Mouse (Mus musculus): ENCODE measurements around the gene Uba2.
"Not testable (repeated sequence)": the region's sequence is repeated elsewhere in the genome, so short reads cannot be mapped to it uniquely, and the experiment has no call there.

The Uba2 gene

GRCm38 (mm10) chr7:34167766-34168469, 1.5 kb downstream of the Uba2 start:
- CTCF ChIA-PET: interaction anchor here (0.8 kb wide), 1 partner anchor 46 kb away, joined by 4 read pairs; no protein-coding TSS in a partner anchor

DNA sequence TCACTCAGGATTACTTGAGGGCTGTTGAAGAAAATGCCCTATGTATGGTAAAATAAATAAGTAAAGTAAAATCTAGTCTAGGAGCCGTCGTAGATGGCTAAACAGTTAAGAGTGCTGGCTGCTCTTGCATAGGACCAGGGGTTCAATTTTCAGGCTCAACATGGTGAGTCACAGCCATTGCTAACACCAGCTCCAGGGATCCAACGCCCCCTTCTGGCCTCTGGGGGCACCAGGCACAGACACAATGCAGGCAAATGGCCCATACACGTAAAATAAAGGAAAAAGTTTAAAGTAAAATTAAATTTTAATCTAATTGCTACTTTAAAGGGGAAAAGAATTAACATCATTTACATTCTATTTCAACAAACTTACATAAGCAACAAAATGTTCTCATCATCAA, 2.5 kb downstream of the Uba2 start:
- CTCF ChIA-PET: no interaction called here

DNA sequence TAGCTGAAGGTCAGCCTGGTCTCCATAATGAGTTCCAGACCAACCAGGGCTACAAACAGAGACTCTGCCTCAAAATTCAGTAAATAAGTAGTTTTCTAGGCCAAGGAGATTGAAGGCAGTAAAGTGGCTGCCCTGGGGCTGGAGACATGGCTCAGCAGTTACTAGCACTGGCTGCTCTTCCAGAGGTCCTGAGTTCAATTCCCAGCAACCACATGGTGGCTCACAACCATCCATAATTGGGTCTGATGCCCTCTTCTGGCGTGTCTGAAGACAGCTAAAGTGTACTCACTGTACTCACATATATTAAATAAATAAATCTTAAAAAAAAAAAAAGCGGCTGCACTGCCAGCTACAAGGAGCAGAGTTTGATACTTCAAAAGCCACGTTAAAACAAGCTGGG, 3.4 kb downstream of the Uba2 start:
- CTCF ChIA-PET: no interaction called here

DNA sequence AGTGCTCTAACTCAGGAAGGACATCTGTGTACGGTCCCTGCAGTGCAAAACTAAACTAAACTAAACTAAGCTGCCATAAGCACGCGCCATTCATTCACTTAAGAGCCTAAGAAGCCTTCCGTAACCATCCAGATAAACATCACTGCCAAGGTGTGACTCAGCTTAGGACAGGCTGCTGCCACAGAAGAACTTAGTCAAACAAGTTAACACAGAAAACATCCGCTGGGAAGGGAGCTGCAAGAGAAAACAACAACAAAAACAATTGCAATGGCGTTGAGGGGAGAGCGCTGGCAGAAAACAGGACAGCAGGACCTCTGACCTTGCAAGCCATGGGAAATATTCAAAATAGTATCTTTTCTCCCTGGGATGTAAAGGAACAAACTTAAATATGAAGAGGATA, 4.7 kb downstream of the Uba2 start:
- CTCF ChIA-PET: interaction anchor here (0.6 kb wide), 1 partner anchor 9 kb away, joined by 5 read pairs; no protein-coding TSS in a partner anchor

DNA sequence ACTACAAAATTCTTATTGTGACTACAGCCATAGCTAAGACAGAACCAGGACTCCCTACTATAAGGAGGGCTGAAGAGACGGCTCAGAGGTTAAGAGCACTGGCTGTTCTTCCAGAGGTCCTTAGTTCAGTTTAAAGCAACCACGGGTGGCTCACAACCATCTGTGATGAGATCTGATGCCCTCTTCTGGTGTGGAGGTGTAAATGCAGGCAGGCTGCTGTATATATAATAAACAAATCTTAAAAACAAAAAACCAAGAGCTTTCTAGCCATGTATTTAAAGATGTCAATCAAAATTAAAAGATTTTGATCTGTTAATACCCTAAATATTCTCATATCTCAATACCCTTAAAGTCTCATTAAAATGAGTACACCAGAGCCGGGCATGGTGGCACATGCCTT, 10.2 kb downstream of the Uba2 start:
- CTCF ChIA-PET: interaction anchor here (0.5 kb wide), 1 partner anchor 962 kb away, joined by 3 read pairs; no protein-coding TSS in a partner anchor

DNA sequence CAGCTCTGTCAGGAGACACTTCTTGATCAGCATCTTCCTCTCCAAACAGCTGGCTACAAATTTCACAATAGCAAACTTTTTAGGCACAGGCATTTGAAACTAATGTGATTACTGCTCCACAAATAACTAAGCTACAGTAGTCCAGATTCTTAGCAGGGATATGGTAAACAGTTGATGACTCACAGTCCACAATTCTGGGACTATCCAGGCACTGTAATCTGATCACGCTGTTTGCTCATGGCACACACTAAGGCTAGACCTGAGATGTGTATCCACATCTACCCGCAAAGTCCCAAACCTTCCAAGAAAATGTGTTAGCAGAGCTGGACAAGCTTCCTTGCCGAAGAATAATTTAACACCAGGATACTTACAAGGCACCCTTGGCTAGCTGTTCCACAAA, 11.4 kb downstream of the Uba2 start:
- CTCF ChIA-PET: interaction anchor here (0.5 kb wide), 1 partner anchor 40 kb away, joined by 3 read pairs; no protein-coding TSS in a partner anchor

DNA sequence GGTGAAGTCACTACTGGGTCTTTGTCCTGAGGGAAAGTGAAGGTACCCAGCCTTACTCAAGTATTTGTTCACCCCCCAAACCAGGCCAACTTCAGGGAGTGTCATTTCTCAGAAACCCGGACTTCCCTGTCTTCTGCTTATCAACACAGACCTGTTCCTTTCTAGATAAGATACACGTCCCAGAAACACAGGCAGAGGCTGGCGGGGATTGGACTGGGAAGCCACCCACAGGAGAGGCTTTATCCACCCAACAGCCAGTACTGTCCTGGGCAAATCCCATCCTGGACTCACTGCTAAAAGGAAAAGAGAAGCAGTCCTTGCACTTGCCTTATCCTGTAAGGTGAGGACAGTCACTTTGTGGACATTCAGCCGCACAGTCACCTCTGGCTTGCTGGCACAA, 22.2 kb downstream of the Uba2 start:
- CTCF ChIA-PET: no interaction called here

DNA sequence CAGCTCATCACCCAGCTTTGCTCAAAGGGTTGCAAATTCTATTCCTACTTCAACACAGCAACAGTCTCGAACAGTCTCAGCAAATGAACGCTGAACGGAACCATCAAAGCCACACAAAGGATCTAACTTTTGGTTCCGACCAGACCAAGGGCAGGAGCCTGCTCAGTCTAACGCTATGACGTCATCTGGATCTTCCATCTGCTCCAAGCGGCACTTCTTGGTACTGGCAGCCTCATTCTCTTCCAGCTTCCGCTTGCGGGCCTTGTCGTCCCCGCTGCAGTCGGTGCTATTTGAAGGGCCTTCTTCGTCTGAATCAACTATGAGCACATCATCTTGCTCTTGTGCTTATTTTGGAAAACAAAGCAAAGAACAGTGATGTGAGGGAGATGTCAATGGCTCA, 28.3 kb downstream of the Uba2 start:
- CTCF ChIA-PET: no interaction called here

DNA sequence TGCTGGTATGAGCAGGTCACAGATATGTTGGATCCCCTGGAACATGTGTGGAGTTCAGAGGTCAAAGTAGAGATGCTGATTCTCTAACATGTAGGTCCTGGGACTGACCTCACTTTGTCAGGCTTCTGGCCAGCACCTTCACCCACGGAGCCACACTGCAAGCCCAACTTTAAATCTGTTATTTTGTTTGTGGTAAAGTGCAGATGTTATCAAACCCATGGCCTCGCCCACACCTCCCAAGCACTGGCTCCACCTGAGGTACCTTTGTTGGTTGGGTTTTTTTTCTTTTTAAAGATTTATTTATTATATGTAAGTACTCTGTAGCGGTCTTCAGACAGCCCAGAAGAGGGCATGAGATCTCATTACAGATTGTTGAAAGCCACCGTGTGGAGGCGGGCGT, 29.9 kb downstream of the Uba2 start:
- CTCF ChIA-PET: no interaction called here

DNA sequence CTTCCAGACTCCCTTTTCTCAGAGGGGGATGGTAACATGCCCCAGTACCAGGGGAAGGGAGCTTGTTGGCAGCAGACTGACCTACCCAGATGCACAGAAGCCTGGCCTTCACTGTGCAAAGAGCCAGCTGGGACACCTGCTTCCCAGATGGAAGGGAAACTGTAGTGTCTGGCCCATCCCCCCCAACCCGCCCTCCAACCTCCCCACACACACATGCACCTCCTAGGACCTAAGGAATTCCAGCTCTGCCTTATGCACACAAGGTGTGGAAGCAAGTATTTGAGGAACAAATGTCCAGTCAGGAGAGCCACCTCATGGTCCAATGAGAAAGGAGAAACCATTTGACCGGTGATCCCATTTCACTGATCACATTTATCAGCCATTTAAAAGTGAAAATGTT, 35.1 kb downstream of the Uba2 start:
- CTCF ChIA-PET: interaction anchor here (0.6 kb wide), 1 partner anchor 15 kb away, joined by 5 read pairs; no protein-coding TSS in a partner anchor

DNA sequence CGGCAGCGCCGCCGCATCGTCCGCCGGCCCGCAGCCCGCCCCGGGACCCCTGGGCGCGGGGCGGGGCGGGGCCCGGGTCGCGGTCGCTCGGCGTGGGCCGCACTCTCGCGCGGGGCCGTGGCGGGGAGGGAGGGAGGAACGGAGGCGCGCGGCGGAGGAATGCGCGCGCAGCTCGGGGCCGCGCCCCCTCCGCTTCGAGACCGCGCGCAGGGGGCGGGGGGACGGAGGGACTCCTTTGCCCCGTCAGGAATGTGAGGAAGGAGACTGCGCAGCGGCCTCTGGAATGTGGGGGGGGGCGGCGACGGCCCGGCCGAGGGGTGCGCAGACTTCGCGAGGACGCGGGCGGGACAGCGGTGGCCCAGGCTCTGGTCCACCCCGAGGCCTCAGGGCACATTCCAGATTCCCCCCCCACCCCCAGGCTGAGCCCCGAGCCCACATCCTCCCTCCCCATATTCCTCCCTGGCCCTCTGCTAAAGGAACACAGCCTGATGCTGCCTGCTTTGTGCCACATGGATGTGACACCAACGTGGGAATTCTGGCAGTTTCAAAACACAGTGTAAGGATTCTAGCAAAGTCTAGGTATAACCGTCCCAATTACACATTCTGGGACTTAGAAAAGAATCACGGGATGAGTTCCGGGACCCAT, 36.2 kb downstream of the Uba2 start, which contains the start of gene Wtip:
Gene Wtip, minus strand, starts transcription at position 152 of the 646 bp plus-strand sequence.
- CTCF ChIA-PET: no interaction called here

- CTCF ChIA-PET: no interaction called here
Observed at GRCm38 (mm10) chr7:34132355-34133079, 36.9 kb downstream of the Uba2 start.

GRCm38 (mm10) chr7:34131959-34132354, 37.4 kb downstream of the Uba2 start:
- CTCF ChIA-PET: no interaction called here

- CTCF ChIA-PET: no interaction called here
Observed at GRCm38 (mm10) chr7:34131118-34131517, 38.3 kb downstream of the Uba2 start.

DNA sequence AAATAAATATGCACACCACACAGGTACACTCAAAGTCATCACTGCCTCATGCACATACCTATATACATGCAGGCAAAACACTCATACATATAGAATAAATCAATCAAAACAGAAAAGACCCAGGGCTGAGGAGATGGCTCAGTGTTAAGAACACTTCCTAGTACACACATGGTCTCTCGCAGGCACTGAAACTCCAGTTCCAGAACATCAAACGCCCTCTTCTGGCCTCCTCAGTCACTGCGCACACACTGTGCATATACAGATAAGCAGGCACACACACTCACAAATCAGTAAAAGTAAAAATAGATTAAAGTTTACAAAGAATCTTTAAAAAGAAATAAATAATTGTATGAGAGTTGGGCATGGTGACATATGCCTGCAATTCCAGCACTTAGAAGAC, 43.1 kb downstream of the Uba2 start:
- CTCF ChIA-PET: no interaction called here

DNA sequence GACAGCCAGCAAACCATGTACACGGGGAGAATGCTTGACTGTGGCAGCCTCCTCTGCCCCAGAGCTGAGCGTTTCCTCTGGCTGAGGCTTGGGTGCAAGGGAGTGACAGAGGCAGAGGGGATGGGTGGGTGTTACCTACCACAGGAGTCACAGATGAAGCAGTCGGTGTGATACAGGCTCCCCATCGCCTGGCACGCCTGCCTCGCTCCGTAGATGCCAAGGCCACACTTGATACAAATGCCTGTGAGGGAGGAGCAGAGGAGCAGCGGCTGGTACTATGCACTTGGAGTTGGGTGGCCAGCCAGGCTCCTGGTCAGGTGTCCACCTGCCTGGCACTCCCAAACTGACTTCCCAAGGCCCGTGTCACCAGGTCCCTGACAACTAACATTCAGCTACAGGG, 44.1 kb downstream of the Uba2 start:
- CTCF ChIA-PET: no interaction called here

GRCm38 (mm10) chr7:34122987-34123720, 46.2 kb downstream of the Uba2 start:
- CTCF ChIA-PET: interaction anchor here (0.7 kb wide), 1 partner anchor 75 kb away, joined by 6 read pairs; no protein-coding TSS in a partner anchor

- CTCF ChIA-PET: not testable (repeated sequence)
Observed at GRCm38 (mm10) chr7:34120636-34121035, 48.8 kb downstream of the Uba2 start.

DNA sequence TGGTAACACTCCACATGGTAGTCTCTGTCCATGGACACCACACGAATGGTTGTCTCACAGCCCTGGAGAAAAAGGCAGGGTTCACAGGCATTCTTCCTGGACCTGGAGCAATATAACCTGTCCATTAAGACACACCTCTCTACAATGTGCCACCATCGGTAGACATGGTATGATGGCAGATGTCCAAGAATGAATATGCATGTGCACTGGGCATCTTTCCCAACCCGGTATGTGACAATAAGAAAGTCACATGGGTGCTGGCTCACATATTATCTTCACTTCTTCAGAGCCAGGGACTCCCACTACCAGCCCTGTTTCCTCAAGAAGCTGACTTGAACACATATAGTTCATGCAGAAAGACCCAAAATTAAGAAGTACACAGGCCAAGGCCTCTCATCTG, 52.8 kb downstream of the Uba2 start:
- CTCF ChIA-PET: no interaction called here

DNA sequence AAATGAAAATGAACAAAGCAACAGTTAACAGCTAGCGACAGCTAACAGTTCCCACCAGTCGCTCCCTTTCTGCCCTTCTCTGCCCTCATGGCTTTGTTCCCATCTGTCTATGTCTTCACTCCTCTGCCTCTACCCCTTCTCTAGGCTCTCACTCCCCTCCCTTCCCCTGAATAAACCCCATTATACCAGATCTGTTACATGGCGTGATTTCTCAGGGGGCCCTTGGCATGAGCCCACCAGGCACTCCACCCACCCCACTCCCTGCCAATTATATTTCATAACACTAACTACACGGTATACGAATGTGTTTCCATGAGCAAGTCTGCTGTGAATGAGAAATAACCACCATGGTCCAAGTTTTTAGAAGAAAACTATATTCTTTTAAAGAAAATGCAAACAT, 60.2 kb downstream of the Uba2 start:
- CTCF ChIA-PET: no interaction called here

DNA sequence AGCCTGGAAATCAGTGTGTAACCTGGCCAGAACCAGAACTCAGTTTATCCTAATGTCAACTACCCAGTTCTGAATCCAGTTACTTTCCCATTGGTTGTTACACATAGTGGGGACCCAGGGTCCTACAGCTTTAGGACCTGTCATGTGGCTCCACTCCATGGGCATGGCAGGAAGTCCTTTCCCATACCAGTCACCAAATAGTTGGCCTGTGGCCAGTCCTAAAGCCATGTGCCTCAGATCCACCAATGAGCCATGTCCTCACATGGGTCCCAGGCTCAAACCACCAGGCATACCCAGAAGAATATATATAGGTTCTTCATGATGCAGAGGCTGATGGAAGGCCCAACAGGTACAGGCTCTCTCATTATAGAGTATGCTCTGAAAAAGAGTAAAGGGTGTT, 68.1 kb downstream of the Uba2 start:
- CTCF ChIA-PET: no interaction called here

- CTCF ChIA-PET: no interaction called here
Observed at GRCm38 (mm10) chr7:34100002-34100401, 69.4 kb downstream of the Uba2 start.

All from spleen, embryonic (tissue).